Mouse (Mus musculus) E14TG2a.4 (cell line): ENCODE data around the gene Grik3.

Experiments used
- H3K27me3 ChIP-seq: 2 replicates; pipeline ENCODE4 v1.6.1; 2014; ENCODE audit warnings: low read length, control low read depth; ENCODE audit not compliant: insufficient read depth
- H3K36me3 ChIP-seq: 2 replicates; pipeline ENCODE4 v1.6.1; 2014; ENCODE audit warnings: low read length, control low read depth; ENCODE audit not compliant: insufficient read depth
- H3K4me1 ChIP-seq: replicated peaks from 2 replicates; pipeline ENCODE4 v1.6.1; 2014; ENCODE audit warnings: low read depth, low read length, control low read depth
- H3K4me3 ChIP-seq: replicated peaks from 2 replicates; pipeline ENCODE4 v1.5.1; 2014; ENCODE audit warnings: mild to moderate bottlenecking, low read length
- H3K9me3 ChIP-seq: 2 replicates; pipeline ENCODE4 v1.6.1; 2014; ENCODE audit warnings: low read length, control low read depth
- CTCF ChIP-seq: conservative IDR thresholded peaks from 2 replicates; pipeline ENCODE4 v1.5.1; 2014; ENCODE audit warnings: low read length
- NANOG ChIP-seq: IDR thresholded peaks from 2 replicates; pipeline ENCODE4 v1.6.1; 2014; ENCODE audit warnings: borderline replicate concordance, low read length, mixed read lengths
- POU5F1 ChIP-seq: IDR thresholded peaks from 2 replicates; pipeline ENCODE4 v1.6.1; 2014; ENCODE audit warnings: low read length, borderline replicate concordance

Grik3 gene

DNA sequence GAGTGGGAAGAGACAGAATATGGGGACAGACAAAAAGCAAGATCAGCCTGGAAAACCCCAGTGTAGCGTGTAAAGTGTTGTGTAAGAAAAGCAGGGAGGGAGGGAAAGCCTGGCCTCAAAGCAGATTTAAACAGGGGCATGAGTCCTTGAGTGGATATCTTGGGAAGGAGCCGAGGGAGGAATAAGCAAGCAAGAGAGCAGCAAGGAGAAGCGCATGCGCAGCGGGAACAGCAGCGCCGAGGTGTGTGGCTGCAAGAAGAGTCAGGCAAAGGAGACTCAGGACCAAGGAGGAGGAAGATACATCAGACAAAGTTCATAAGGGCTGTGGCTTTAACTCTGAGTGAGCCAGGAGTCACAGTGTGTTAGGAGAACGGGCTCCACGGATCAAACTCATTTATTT is 30.7 kb upstream of the Grik3 start:
- peaks cover 26% of the 10 kb centered on the region for H3K4me1 ChIP-seq
- no peaks in the 10 kb centered on the region for H3K36me3 ChIP-seq
- no peak for TF ChIP-seq POU5F1
- no peak for TF ChIP-seq CTCF
- TF ChIP-seq NANOG, result no peak
- H3K4me3 ChIP-seq, result no peak overlapping the region
- H3K27me3 ChIP-seq, result peaks cover 46% of the 10 kb centered on the region
- H3K9me3 ChIP-seq, result no peaks in the 10 kb centered on the region

DNA sequence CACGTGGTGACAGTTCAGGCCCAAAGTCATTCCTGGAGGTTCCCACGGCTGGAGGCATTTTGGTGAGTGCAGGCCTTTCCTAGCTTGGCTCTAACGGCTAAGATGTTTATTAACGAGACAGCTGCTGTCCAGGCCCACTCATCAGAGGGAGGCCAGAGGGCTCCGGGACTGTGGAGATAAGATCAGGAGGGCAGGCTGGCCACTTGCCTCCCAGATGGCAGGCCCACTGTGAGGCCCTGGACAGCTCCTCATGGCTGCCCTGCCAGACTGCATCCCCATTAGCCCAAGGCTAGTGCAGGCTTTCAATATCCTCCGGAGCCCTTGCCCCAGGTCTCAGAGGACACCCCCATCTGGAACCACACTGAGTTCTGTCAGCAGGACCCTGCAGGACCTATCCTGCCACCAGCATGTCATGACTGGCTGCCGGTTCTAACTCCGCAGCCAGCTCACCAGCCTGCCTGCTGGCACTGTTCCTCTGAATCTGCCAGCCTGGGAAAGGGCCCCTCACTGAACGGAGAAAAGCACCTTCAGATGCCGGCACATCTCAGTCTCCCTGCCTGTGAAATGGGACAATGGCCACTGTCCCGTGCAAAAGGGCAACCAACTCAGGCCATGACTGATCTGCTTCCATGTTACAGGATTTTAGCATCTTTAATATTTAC is 20.7 kb upstream of the Grik3 start:
- Histone ChIP-seq H3K9me3 (no peaks in the 10 kb centered on the region), H3K4me1 (peaks cover 9% of the 10 kb centered on the region), H3K4me3 (no peak overlapping the region), H3K27me3 (peaks cover 35% of the 10 kb centered on the region), H3K36me3 (no peaks in the 10 kb centered on the region)
- no peak for TF ChIP-seq CTCF
- TF ChIP-seq NANOG, result no peak
- no peak for TF ChIP-seq POU5F1

DNA sequence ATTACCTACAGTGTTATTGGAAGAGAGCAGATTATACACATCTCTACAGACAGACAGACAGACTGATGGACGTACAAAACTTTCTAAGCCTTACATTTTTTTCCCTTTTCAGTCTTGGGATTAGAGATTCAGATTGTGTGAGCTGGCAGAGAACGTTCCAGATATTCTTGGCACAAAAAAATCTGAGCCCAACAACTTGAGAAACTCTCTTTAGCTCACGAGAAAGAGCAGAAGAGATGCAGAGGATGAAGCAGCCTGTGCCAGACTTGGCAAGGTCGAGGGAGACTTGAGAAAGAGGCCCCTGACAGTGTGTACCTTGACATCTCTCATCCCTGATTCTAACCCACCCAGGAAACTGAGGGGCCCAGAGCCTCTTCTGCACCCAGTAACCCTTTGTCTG is 15.6 kb upstream of the Grik3 start:
- Histone ChIP-seq H3K36me3 (no peaks in the 10 kb centered on the region), H3K4me1 (peaks cover 14% of the 10 kb centered on the region), H3K4me3 (no peak overlapping the region), H3K9me3 (no peaks in the 10 kb centered on the region; the same call in 1 of the 2 replicates), H3K27me3 (peaks cover 55% of the 10 kb centered on the region)
- no peak for TF ChIP-seq POU5F1
- TF ChIP-seq NANOG, result no peak
- no peak for TF ChIP-seq CTCF

DNA sequence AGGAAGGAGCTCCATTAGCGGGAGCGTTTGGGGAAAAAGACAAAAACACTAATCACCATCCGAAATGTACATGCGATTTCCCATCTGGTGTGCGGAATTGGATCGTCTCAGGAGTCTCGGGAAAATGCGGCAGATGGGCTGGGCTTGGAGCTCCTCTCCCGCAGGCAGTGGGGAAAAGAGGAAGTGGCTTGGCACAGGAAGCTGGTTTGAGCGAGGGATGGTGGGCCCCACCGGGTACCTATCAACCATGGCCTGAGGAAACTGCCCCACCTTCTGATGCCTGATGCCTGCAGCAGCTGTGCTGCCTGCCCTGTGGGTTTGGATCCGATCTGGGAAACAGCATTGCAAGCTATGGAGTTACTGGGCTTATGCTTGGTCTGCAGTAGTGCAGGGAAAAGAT is 12.4 kb upstream of the Grik3 start:
- Histone ChIP-seq H3K9me3 (no peaks in the 10 kb centered on the region; the same call in 1 of the 2 replicates), H3K36me3 (no peaks in the 10 kb centered on the region), H3K27me3 (peaks cover 73% of the 10 kb centered on the region), H3K4me1 (peaks cover 23% of the 10 kb centered on the region), H3K4me3 (peak overlapping the region; percentile 48)
- TF ChIP-seq POU5F1 (no peak), NANOG (no peak)

DNA sequence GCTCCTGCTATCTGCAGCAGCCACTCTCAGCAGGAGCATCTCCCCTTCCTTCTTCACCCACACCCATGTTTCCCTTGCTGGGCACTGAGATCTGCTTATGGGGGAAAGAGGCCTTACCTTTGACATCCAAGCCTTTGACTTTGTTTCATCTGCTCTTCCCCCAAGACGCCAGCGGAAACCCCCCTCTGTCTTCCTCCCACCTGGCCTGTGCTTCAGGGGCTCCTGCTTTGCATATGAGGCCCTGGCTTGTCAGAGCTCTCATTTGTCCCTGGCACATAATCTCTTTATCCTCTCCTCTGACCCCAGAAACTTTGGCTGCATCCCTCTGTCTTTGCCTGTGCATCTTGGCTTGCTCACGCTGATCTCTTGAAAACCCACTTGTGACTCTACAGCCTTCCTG is 9.2 kb upstream of the Grik3 start:
- TF ChIP-seq POU5F1 (no peak), NANOG (no peak), CTCF (no peak)
- H3K4me3 ChIP-seq, result no peak overlapping the region
- no peaks in the 10 kb centered on the region; the same call in 1 of the 2 replicates for H3K9me3 ChIP-seq
- H3K36me3 ChIP-seq, result no peaks in the 10 kb centered on the region
- H3K27me3 ChIP-seq, result peaks cover 88% of the 10 kb centered on the region
- H3K4me1 ChIP-seq, result peaks cover 46% of the 10 kb centered on the region

DNA sequence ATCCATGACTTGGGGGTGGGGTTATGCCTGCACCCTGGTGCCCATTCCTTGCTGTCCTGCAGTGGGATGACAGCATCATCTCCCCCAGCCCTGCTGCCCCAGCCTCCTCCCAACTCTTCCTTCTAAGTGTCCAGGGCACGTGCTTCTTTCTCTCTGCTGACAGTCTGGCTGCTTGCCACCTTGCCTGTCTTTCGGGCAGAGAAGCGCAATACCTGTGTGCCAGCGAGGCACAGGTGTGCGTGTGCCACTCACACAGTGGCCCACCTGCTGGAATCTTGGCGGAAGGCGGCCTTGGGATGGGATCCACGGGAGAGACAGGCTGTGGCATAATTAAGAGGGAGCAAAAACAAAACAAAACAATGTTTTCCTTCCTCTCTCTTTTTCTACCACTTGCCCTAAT is 6.4 kb upstream of the Grik3 start:
- Histone ChIP-seq H3K4me1 (peaks cover 60% of the 10 kb centered on the region), H3K4me3 (no peak overlapping the region), H3K9me3 (no peaks in the 10 kb centered on the region), H3K27me3 (peaks cover 89% of the 10 kb centered on the region), H3K36me3 (no peaks in the 10 kb centered on the region)
- no peak for TF ChIP-seq NANOG
- no peak for TF ChIP-seq CTCF
- TF ChIP-seq POU5F1, result no peak

DNA sequence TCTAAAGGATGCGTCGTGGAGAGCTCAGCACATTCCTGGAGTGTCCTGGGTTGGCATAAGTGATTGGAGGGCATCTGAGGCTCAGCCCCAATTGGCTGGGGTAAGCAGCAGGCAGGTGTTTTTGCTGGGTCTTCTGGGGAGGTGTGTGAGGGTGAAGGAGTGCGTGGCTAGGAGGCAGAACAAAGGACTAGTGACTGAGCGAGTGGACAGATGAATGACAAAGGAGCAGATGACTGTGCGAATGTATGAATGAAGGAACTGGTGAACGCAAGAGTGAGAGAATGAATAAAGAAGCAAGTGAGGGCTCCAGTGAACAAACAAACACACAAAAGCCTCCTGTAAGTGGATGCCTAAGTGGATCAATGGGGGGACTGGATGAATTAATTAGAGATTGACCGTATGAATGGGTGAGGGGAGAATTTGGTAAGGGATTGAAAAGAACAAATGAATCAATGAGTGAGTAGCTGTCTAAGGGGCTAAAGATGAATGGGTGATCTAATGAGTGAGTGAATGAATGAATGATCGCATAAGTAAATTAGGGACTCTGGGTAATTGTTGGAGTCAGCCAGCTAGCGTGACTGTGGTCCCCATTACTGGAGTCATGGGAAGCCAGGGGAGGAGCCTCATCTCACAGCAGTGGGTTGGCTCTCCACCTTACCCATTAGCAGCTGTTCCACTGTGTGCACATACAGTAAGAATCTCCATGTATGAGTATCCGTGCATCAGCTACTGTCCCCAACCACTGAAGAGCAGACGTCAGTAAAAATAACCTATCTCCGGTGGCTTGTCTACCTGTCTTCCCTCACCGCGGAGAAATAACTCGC is 4.9 kb upstream of the Grik3 start:
- peaks cover 88% of the 10 kb centered on the region for H3K27me3 ChIP-seq
- no peaks in the 10 kb centered on the region for H3K36me3 ChIP-seq
- no peaks in the 10 kb centered on the region for H3K9me3 ChIP-seq
- H3K4me1 ChIP-seq, result peaks cover 66% of the 10 kb centered on the region
- 0 out of 2 replicates have a peak, but pooled peaks have one; percentile 29 for TF ChIP-seq NANOG
- no peak for TF ChIP-seq CTCF
- no peak overlapping the region for H3K4me3 ChIP-seq

DNA sequence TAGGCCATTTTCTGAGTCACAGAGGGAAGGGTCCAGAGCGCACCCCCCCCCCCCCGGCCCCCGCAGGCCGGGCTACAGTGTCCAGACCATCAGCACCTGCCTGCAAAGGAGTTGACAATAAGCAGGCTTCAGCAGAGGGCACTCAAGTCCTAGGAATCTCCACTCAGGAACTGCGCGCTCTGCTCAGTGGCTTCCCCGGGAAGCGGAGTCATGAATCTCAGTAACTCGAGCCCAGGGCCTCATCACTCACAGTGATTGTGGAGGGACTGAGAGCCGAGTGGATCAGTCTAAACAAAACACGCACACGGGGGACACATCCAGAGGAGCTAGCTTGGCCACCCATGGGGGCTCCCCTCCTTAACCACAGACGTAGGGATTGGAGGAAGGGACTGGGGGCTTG is 3.9 kb upstream of the Grik3 start:
- Histone ChIP-seq H3K9me3 (no peaks in the 10 kb centered on the region), H3K4me3 (peak overlapping the region; percentile 39; the same call in 1 of the 2 replicates), H3K4me1 (peaks cover 69% of the 10 kb centered on the region), H3K36me3 (no peaks in the 10 kb centered on the region), H3K27me3 (peaks cover 89% of the 10 kb centered on the region)
- no peak for TF ChIP-seq CTCF
